Comparison of ENCODE assay signal across 23 mouse cellular contexts in genomic region chr13:64280940-64281339, GRCm38 (mm10).
"Had no signal": no experiment of that assay in that cellular context is flagged by ENCODE, and none has a peak within 500 bp of the region (broad histone marks: within the 10 kb centered on the region; RNA-seq: fewer than 3 reads in every experiment).

No protein-coding gene starts in this region.

- H3K36me3 ChIP-seq: midbrain, embryonic 10.5 days; midbrain, embryonic 12.5 days; neural tube, embryonic 13.5 days; neural tube, embryonic 15.5 days; stomach, embryonic 15.5 days had no signal

- H3K9me3 ChIP-seq: lung, embryonic 15.5 days; neural tube, embryonic 15.5 days; stomach, embryonic 15.5 days had no signal

- DNase-seq: lung, adult 2 months; lung, postnatal 14 days; lung, postnatal 36 days; midbrain, embryonic 14.5 days; retina, postnatal 1 day; right cerebral cortex, adult 18-20 months; right cerebral cortex, postnatal 25 days; right cerebral cortex, postnatal 4 days; spleen, adult 18-20 months; thymus, adult 2 months; thymus, postnatal 25 days; thymus, postnatal 4 days had no signal

- H3K9ac ChIP-seq: liver, embryonic 14.5 days; lung, embryonic 15.5 days; midbrain, embryonic 12.5 days; neural tube, embryonic 13.5 days; neural tube, embryonic 15.5 days; stomach, embryonic 15.5 days had no signal

- ATAC-seq: lung, postnatal 0 days; midbrain, embryonic 16.5 days had no signal

- H3K4me3 ChIP-seq: lung, embryonic 15.5 days; midbrain, embryonic 10.5 days; midbrain, embryonic 12.5 days; myocyte; neural tube, embryonic 13.5 days; neural tube, embryonic 15.5 days; stomach, embryonic 15.5 days had no signal

- H3K27ac ChIP-seq: liver, embryonic 14.5 days; lung, embryonic 15.5 days; midbrain, embryonic 10.5 days; midbrain, embryonic 12.5 days; neural tube, embryonic 13.5 days; neural tube, embryonic 15.5 days; stomach, embryonic 15.5 days; stomach, postnatal 0 days had no signal

- H3K4me1 ChIP-seq: lung, embryonic 15.5 days; midbrain, embryonic 12.5 days; neural tube, embryonic 13.5 days; neural tube, embryonic 15.5 days; stomach, embryonic 15.5 days had no signal

- H3K27me3 ChIP-seq: lung, embryonic 15.5 days; stomach, embryonic 15.5 days had no signal

- H3K4me2 ChIP-seq: lung, embryonic 15.5 days; midbrain, embryonic 12.5 days; neural tube, embryonic 13.5 days; neural tube, embryonic 15.5 days; stomach, embryonic 15.5 days had no signal
